Mouse (Mus musculus) liver, adult 2 months (tissue): ENCODE results near the gene Mylk3.

Source experiments
- CTCF ChIP-seq: fragments of 200-500 bp; IDR thresholded peaks from 2 replicates; pipeline ENCODE4 v1.5.1; 2011; ENCODE audit warnings: low read depth, low read length, control low read depth
- POLR2A ChIP-seq: fragments of 200-500 bp; IDR thresholded peaks from 2 replicates; pipeline ENCODE4 v1.6.1; 2011; ENCODE audit warnings: low read length, control low read depth; ENCODE audit not compliant: insufficient read depth; ENCODE audit errors: extremely low read depth

DNA sequence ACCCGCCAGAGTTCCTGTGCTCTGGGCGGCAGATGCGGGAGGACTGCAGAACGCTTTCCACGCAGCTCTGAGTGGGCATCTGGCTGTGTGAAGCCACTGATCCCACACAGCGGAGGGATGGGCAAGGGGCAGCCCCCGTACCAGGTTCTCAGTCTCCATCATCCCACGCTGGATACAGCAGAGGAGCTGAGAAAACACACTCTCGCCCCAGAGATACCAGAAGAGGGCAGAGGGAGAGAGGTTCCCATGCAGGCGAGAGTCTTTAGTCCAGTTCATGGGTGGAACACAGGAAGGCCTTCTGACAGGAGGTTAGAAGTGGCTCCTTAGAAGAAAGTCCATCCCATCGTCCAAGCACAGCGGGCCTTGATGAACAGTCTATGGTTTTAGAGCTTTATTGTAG, 48.7 kb upstream of the Mylk3 start:
- no peak for TF ChIP-seq CTCF
- TF ChIP-seq POLR2A = no peak
